Mouse (Mus musculus) limb, embryonic 10.5 days (tissue): Measurements from ENCODE around the gene Csf2ra. TPM values are rescaled to one million over a fixed set of nuclear protein-coding genes. Genes with fewer than 3 reads are reported as not detected.
"Not testable (repeated sequence)": the region's sequence is repeated elsewhere in the genome, so short reads cannot be mapped to it uniquely, and the experiment has no call there.

Experiments used
- DNase-seq: peaks from one replicate; pipeline ENCODE4 v3.0.0-alpha.2; 2017; ENCODE audit warnings: low spot score
- H3K27ac ChIP-seq: fragments of 300-500 bp; sonication (generic); 2 replicates; pipeline ENCODE4 v1.5.1; 2016; ENCODE audit warnings: mild to moderate bottlenecking
- H3K27me3 ChIP-seq: fragments of 300-500 bp; sonication (generic); 2 replicates; pipeline ENCODE4 v1.6.1; 2016; ENCODE audit warnings: low read depth, mild to moderate bottlenecking; ENCODE audit not compliant: poor library complexity, severe bottlenecking
- H3K36me3 ChIP-seq: fragments of 300-500 bp; sonication (generic); 2 replicates; pipeline ENCODE4 v1.6.1; 2016; ENCODE audit warnings: mild to moderate bottlenecking, moderate library complexity
- H3K4me1 ChIP-seq: fragments of 300-500 bp; sonication (generic); 2 replicates; pipeline ENCODE4 v1.6.1; 2016
- H3K4me3 ChIP-seq: fragments of 300-500 bp; sonication (generic); 2 replicates; pipeline ENCODE4 v1.5.1; 2016; ENCODE audit warnings: mild to moderate bottlenecking, moderate library complexity
- H3K9me3 ChIP-seq: fragments of 300-500 bp; sonication (generic); replicated peaks from 2 replicates; pipeline ENCODE4 v1.6.1; 2016; ENCODE audit warnings: mild to moderate bottlenecking
- WGBS: fragments of 180-500 bp; shearing (Covaris S2); methylation state at CpG from one replicate; pipeline ENCODE4 v1.1.7; 2016; 5-methylcytosine and 5-hydroxymethylcytosine counted together
- polyA plus RNA-seq: library from polyadenylated mRNA; unstranded; fragments of >200 nt; fragmentation: Nextera tagmentation; extraction: Ambion mirVana; gene quantifications from 2 replicates; pipeline ENCODE4 v1.2.1, GENCODE M21; 2016

Gene Csf2ra
- polyA plus RNA-seq, 1 experiment from 2014 or later = 20.2 TPM

DNA sequence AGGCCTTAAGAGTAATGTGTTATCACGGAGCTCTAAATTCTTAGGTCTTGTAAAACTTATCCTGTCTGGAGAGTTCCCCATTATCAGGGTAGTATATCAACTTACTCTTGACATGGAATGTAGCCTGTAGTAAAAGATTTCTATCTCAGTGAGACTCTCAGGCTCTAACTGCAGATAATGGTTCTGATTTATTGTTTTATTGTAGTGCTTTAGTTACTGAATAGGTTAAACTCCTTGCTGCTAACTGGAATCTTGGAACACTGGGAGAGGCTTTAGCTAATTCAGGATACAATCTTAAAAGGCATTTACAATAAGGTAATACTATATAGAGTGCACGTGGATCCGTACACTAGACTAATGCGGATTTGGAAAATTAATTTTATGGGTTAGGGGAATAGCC, 19.1 kb upstream of the Csf2ra start:
- H3K9me3 ChIP-seq, H3K4me1 ChIP-seq, H3K27me3 ChIP-seq, H3K27ac ChIP-seq, H3K36me3 ChIP-seq, DNase-seq, H3K4me3 ChIP-seq: not testable (repeated sequence)
- 76% methylated on average over 4 of the region's 4 CpGs for WGBS

DNA sequence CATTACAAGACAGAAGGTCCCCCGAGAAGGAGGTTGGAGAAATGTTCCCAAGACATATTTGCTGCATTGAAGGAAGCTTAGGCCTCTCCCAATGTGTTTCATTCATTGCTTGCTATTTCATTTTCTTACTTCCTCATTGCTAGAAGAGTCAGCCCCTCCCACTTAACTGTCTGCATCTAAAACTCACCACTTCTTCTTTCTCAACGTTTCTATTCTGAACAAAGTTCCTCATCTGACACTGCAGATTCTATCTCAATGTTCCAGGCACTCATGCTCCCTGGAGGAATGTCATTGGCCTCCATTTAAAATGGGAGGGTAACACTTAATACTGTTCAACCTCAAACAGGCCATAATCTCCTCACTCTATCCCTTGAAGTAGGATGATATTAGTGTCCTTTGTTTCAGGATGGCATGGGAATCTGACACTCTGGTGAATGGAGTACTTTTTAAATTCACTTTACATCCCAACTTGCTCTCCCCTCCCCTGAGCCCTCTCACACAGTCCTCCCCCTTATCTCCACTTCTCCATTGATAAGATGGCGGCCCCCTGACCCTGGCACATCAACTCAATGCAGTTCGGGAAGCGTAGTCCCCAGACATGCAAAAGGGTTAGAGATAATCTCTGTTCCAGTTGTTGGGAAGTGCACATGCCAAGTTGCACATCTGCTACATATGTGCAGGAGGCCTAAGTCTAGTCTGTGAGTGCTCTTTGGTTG, 16.6 kb upstream of the Csf2ra start:
- WGBS = 77% methylated on average over 5 of the region's 5 CpGs
- DNase-seq = no peak
- no peaks in the 10 kb centered on the region for H3K9me3 ChIP-seq
- no peaks in the 10 kb centered on the region for H3K27me3 ChIP-seq
- H3K36me3 ChIP-seq = no peaks in the 10 kb centered on the region
- no peak overlapping the region for H3K4me3 ChIP-seq
- H3K27ac ChIP-seq = no peak overlapping the region
- no peaks in the 10 kb centered on the region for H3K4me1 ChIP-seq

DNA sequence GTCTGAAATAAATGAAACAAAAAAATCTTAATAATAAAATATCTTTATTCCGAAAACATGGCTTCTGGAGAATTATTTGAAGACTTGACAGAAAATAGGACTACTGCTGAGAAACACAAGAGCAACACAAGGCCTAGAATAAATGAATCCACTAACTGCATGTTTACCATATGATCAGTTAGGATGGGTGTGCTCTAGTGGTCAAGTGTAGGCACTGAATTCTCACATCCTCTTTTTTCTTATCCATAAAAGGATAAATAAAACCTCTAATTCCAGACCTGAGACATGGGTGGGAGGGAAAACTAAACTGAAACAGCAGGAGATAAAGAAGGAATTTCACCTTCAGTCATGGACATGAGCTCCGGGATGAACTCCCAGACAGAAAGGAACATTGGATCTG, 9.7 kb upstream of the Csf2ra start:
- no peaks in the 10 kb centered on the region for H3K36me3 ChIP-seq

DNA sequence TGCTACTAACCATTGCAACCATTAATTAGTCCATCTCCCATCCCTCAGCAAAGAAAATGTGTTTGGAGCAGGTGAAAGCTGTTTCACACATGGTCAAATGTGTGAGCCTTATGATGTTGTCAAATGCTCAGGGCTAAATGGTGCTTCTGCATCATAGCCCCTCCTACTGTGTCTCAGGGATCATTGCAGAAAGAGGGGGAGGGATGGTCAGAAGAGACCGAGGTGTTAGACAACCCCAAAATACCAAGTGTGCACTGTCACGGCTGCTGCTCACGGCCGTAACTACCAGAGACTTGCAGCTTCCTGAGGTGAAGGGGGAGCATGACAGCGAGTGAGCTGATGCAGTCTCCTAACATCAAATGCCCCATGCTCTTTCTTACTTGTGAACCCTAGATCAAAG, 6.3 kb upstream of the Csf2ra start:
- Histone ChIP-seq H3K27me3 (no peaks in the 10 kb centered on the region), H3K4me1 (no peaks in the 10 kb centered on the region), H3K9me3 (no peaks in the 10 kb centered on the region), H3K4me3 (no peak overlapping the region), H3K36me3 (no peaks in the 10 kb centered on the region), H3K27ac (no peak overlapping the region)
- DNase-seq = no peak
- 59% methylated on average over 5 of the region's 5 CpGs for WGBS

More for the DNA sequence above, 9.7 kb upstream of the Csf2ra start:
- H3K27me3 ChIP-seq = no peaks in the 10 kb centered on the region
- no peaks in the 10 kb centered on the region for H3K9me3 ChIP-seq
- H3K27ac ChIP-seq = no peak overlapping the region
- 79% methylated on average over 2 of the region's 2 CpGs for WGBS
- no peaks in the 10 kb centered on the region for H3K4me1 ChIP-seq
- no peak overlapping the region for H3K4me3 ChIP-seq
- DNase-seq = no peak

DNA sequence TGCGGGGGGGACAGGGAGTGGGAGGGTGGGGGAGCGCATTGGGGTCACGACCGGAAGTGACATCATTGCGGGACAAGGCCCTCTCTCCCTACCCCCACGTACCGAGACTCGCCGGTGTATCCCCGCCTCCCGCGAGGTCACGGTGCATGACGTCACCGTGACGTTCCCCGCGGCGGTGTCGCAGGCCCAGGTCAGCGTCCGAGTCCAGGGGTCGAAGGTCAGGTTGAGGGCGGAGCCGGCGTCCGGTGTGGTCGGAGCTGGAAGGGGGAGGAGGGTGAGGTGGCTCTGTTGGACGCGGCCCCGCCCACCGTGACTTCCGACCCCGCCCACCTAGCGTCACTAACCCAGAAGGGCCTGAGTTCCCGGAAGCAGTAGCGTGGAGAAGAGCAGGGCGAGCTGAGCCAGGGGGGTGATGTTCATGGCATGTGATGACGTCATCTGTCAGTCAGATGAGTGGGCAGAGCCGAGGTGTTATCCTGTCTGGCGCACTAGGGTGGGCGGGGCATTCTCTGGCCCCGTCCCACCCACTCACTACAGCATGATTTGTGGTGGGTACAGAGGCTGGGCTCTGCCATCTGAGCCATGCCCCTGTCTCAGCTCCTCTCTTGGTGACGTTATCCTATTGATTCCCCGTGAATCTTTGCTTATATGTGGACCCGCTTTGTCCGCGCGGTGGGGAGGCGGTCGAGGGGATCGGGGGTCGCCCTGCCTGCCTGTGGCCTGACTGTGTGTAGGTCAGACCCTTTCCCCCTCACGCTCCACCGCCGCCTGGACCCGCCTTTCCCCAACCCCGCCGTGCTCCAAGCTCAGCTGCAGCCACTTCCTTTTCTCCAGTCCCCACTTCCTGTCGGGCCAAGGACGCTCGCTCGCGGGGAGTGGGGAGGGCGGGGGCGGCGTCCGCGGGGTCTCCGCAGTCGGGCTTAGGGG, 1.0 kb downstream of the Csf2ra start:
- H3K4me3 ChIP-seq = peak overlapping the region; percentile 69
- H3K9me3 ChIP-seq = 0 out of 2 replicates have a peak, but pooled peaks cover 2% of the 10 kb centered on the region
- H3K4me1 ChIP-seq = peaks cover 30% of the 10 kb centered on the region
- peak; percentile 90 for DNase-seq
- peak overlapping the region; percentile 88 for H3K27ac ChIP-seq
- H3K27me3 ChIP-seq = no peaks in the 10 kb centered on the region
- WGBS = 3% methylated on average over 70 of the region's 71 CpGs
- H3K36me3 ChIP-seq = no peaks in the 10 kb centered on the region

DNA sequence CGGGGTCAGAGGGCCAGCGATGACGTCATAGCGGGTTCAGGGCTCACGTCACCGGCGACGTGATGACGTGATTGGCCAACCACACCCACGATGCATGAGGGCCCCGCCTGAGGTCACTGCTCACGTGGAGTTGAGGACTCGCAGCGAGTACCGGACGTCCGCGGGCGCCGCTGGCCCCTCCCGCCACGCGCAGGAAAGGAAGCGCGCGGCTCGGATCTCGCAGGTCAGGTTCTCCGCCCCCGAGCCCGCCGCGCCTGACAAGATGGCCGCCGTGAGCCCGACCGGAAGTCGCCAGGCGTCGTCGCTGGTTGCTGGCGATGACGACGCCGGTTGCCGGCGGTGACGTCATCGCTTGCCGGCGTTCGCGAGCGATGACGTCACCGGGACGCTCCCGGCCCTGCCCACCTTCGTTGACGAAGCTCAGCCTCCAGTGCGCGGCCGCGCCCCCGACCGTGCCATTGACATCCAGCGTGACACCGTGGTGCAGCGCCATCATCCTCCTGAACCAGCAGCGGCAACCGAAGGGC, 1.8 kb downstream of the Csf2ra start:
- WGBS = 4% methylated on average over 71 of the region's 71 CpGs
- H3K9me3 ChIP-seq = 0 out of 2 replicates have a peak, but pooled peaks cover 2% of the 10 kb centered on the region
- H3K27me3 ChIP-seq = no peaks in the 10 kb centered on the region
- peak overlapping the region; percentile 69 for H3K4me3 ChIP-seq
- no peaks in the 10 kb centered on the region for H3K36me3 ChIP-seq
- peak; percentile 80 for DNase-seq
- peak overlapping the region; percentile 88 for H3K27ac ChIP-seq
- H3K4me1 ChIP-seq = peaks cover 30% of the 10 kb centered on the region

DNA sequence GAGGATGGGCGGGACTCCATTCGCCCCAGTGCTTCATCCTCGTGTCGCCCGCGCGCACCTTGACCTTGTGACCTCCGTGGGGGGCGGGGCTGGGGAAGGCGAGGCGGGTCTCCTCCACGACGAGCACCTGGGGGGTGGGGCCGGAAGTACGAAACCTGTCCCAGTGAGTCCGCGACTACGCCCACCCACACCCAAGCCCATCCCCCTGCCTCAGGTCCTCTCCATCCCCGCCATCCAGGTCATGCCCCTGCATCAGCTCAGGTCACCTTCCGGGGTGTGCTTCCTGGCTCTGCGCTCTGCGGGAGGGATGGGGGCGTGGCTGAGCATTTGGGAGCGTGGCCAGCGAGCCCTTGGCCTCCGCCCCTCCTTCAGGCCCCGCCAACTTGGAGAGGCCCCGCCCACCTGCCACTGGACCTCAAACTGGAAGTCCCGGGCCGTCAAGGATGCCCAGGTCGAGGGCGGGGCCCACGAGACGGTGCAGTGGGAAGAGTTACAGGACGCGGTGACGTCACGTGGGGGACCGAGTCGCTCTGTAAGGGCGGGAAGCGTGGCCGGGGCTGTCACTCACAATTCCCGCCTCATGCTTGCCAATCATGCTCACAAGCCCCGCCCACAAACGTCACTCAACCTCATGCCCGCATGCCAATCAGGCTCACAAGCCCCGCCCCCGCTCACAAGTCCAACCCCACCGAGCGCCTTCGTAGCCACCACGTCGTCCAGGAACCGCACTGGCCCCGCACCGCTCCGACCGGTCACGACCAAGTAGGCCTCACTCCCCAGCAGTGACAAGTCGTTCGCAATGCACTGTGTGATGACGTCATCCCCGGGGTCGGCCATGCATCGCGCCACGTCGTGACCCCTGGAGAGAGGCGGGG, 2.5 kb downstream of the Csf2ra start:
- 7% methylated on average over 70 of the region's 70 CpGs for WGBS
- Histone ChIP-seq H3K36me3 (no peaks in the 10 kb centered on the region), H3K4me1 (peaks cover 30% of the 10 kb centered on the region), H3K9me3 (0 out of 2 replicates have a peak, but pooled peaks cover 2% of the 10 kb centered on the region), H3K27me3 (no peaks in the 10 kb centered on the region), H3K27ac (peak overlapping the region; percentile 88), H3K4me3 (peak overlapping the region; percentile 69)
- peak; percentile 88 for DNase-seq

DNA sequence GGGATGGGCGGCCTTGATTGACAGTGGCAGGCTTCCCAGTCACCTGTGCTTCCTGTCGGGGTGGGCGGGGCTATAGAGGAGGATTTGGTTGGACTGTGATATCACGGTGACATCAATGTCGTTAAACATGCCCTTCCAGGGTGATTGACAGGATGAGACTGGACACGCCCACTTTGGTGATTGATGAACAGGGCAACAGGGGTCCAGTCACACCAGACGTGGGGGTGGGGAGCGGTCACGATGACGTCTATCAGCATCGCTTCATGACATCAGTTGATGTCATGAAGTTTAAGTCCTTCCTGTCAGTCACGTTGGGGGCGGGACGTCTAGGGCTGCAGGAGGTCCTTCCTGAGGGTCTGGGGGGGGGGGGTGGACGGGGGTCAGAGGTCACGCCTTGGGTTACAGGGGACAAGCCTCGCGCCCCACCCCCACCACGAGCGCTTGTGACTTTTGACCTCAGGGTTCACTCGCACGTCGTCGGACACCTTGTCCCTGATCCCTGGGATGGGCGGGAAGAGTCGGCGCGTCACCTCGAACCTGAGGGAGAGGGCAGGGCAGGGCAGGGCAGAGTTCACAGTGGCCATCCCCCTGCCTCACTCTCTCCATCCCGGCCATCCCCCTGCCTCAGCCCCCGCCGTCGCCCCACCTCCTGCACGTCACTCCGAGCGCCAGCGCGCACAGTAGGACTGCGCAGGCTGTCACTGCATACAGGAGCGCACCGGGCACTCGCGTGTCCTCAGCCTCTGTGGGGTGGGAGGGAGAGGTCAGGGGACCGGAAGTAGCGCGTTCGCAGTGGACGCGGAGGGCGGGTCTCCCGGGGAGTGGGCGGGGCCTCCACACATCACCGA, 3.3 kb downstream of the Csf2ra start:
- H3K4me1 ChIP-seq = peaks cover 30% of the 10 kb centered on the region
- H3K9me3 ChIP-seq = 0 out of 2 replicates have a peak, but pooled peaks cover 2% of the 10 kb centered on the region
- no peaks in the 10 kb centered on the region for H3K27me3 ChIP-seq
- peak overlapping the region; percentile 88 for H3K27ac ChIP-seq
- no peaks in the 10 kb centered on the region for H3K36me3 ChIP-seq
- peak; percentile 35 for DNase-seq
- 28% methylated on average over 52 of the region's 53 CpGs for WGBS
- peak overlapping the region; percentile 69 for H3K4me3 ChIP-seq

DNA sequence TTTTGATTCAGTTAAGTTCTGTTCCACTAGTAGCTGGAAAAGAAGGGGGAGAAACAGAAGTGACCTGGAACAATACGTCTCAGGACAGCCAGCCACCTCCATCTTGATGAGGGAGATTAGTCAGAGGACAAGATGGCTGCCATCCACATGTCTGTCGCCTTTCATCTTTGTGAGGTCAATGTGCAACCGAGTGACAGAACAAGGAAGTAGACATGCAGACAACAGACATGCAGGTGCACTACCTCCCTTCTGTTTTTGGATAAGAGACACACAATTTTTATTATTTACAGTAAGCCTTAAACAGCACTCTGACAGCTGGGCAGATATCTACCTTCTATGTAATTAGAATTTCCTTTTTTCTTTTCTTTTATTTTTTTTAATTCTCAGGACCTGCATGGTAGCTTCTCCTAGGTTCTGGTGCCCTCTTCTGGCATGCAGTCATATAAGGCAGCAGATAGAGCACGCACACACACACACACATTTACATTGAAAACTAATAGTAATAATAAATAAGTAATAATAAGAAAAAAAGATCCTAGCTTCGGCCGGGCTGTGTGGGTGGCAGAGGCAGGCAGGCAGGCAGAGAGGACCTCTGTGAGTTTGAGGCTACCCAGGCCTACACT, 4.4 kb downstream of the Csf2ra start:
- 92% methylated on average over 6 of the region's 6 CpGs for WGBS

DNA sequence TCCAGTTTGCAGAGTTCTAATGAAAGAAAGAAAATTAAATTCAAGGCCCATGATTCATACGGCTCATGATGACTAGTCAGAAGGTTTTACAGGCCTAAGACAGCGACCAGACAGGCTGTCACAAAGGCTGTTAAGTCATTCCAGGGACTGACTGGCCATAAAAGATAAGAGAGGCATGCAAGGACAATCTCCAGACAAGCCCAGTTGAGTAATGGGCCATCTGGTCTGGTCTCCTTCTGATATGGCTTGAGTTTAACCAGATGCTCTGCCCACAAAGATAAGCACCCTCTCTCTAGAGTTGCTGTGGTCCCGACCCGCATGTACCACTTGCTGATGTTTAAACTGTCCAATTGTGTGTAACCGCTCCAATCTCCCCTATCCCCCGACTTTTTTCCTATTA, 20.7 kb downstream of the Csf2ra start:
- DNase-seq, H3K4me1 ChIP-seq: not testable (repeated sequence)

More for the DNA sequence above, 4.4 kb downstream of the Csf2ra start:
- H3K36me3 ChIP-seq = no peaks in the 10 kb centered on the region
- no peaks in the 10 kb centered on the region for H3K27me3 ChIP-seq
- peaks cover 30% of the 10 kb centered on the region for H3K4me1 ChIP-seq
- H3K27ac ChIP-seq = no peak overlapping the region
- no peak for DNase-seq
- no peak overlapping the region for H3K4me3 ChIP-seq
- 0 out of 2 replicates have a peak, but pooled peaks cover 2% of the 10 kb centered on the region for H3K9me3 ChIP-seq

DNA sequence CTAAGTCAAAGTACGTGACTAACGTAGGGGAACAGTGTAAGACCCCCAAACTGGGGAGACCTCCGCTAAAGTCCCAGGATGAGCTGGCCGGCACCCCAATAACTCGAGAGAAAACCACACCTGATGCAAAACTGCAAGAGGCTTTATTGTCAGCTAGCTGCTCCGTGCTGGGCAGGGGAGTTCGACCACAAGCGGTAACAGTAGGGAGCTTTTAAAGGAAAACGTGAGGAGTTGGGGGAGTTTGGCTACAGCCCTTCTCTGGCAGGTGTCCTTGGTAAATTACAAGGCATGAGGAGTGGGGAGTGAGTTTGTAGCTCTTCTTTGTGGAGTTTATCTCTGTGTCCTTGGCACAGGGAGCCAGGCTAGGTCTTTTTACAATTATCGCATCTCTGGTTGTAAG, 28.4 kb downstream of the Csf2ra start:
- Histone ChIP-seq H3K4me3 (no peak overlapping the region), H3K27ac (no peak overlapping the region), H3K36me3 (no peaks in the 10 kb centered on the region), H3K27me3 (no peaks in the 10 kb centered on the region), H3K9me3 (no peaks in the 10 kb centered on the region), H3K4me1 (no peaks in the 10 kb centered on the region)
- WGBS = 31% methylated on average over 10 of the region's 10 CpGs
- DNase-seq = peak; percentile 49

More for the DNA sequence above, 20.7 kb downstream of the Csf2ra start:
- H3K27ac ChIP-seq, H3K36me3 ChIP-seq, H3K4me3 ChIP-seq, H3K9me3 ChIP-seq, H3K27me3 ChIP-seq: not testable (repeated sequence)
- 77% methylated on average over 6 of the region's 6 CpGs for WGBS
